Mouse (Mus musculus): ENCODE results near the gene Aph1a.
A peak's percentile ranks its signal among the peaks of the same experiment; 100 is the strongest.
"Not testable (repeated sequence)": the region's sequence is repeated elsewhere in the genome, so short reads cannot be mapped to it uniquely, and the experiment has no call there.

Aph1a gene

GRCm38 (mm10) chr3:95893606-95894316 is at the start of gene Aph1a:
Gene Aph1a (plus strand): TSS chr3:95893969.
- peak; percentile 96 for DNase-seq

GRCm38 (mm10) chr3:95850611-95851010 is 43.2 kb upstream of the Aph1a start:
- DNase-seq = no peak

GRCm38 (mm10) chr3:95851317-95851716 is 42.5 kb upstream of the Aph1a start:
- DNase-seq = no peak

GRCm38 (mm10) chr3:95855502-95856089 is 38.2 kb upstream of the Aph1a start, which contains the start of gene Prpf3:
Gene Prpf3 (minus strand): TSS chr3:95855885.
- peak; percentile 95 for DNase-seq

GRCm38 (mm10) chr3:95856115-95856514 is 37.7 kb upstream of the Aph1a start:
- no peak for DNase-seq

GRCm38 (mm10) chr3:95857050-95857449 is 36.7 kb upstream of the Aph1a start:
- DNase-seq = not testable (repeated sequence)

GRCm38 (mm10) chr3:95858278-95858677 is 35.5 kb upstream of the Aph1a start:
- DNase-seq = not testable (repeated sequence)

- DNase-seq = peak; percentile 14
Measured at GRCm38 (mm10) chr3:95860323-95860722, 33.4 kb upstream of the Aph1a start.

GRCm38 (mm10) chr3:95861216-95861615 is 32.6 kb upstream of the Aph1a start:
- DNase-seq = peak; percentile 48

GRCm38 (mm10) chr3:95861796-95862195 is 32.0 kb upstream of the Aph1a start:
- peak; percentile 88 for DNase-seq

- no peak for DNase-seq
Measured at GRCm38 (mm10) chr3:95863578-95863977, 30.2 kb upstream of the Aph1a start.

GRCm38 (mm10) chr3:95865050-95865449 is 28.7 kb upstream of the Aph1a start:
- DNase-seq = no peak

- DNase-seq = no peak
Measured at GRCm38 (mm10) chr3:95865571-95865970, 28.2 kb upstream of the Aph1a start.

GRCm38 (mm10) chr3:95866071-95866470 is 27.7 kb upstream of the Aph1a start:
- DNase-seq = no peak

- no peak for DNase-seq
Measured at GRCm38 (mm10) chr3:95867408-95867807, 26.4 kb upstream of the Aph1a start.

GRCm38 (mm10) chr3:95870976-95871375 is 22.8 kb upstream of the Aph1a start:
- DNase-seq = no peak

- DNase-seq = peak; percentile 87
Measured at GRCm38 (mm10) chr3:95871392-95871867, 22.3 kb upstream of the Aph1a start, which contains the start of gene Mrps21. Gene Mrps21 (minus strand): TSS chr3:95871519.

- no peak for DNase-seq
Measured at GRCm38 (mm10) chr3:95872048-95872447, 21.7 kb upstream of the Aph1a start.

- DNase-seq = no peak
Measured at GRCm38 (mm10) chr3:95879063-95879462, 14.7 kb upstream of the Aph1a start.

GRCm38 (mm10) chr3:95881979-95882815 is 11.6 kb upstream of the Aph1a start, which contains the start of gene Ciart:
Gene Ciart (minus strand): TSS chr3:95882251.
- DNase-seq = peak; percentile 92

- DNase-seq = peak; percentile 86
Measured at GRCm38 (mm10) chr3:95882816-95883425, 10.8 kb upstream of the Aph1a start.

- DNase-seq = no peak
Measured at GRCm38 (mm10) chr3:95884400-95884799, 9.4 kb upstream of the Aph1a start.

- DNase-seq = no peak
Measured at GRCm38 (mm10) chr3:95887596-95887995, 6.2 kb upstream of the Aph1a start.
